Mouse (Mus musculus) midbrain, postnatal 0 days (tissue): ENCODE results near the gene Dock10. TPM values are rescaled to one million over a fixed set of nuclear protein-coding genes. Genes with fewer than 3 reads are reported as not detected.

Experiments used
- ATAC-seq: fragments of 200-750 bp; cut with Nextera tagmentation; 2 replicates; pipeline ENCODE4 v1.8.0; 2017; ENCODE audit warnings: moderate number of reproducible peaks, mild to moderate bottlenecking, moderate TSS enrichment, moderate library complexity; ENCODE audit not compliant: low FRiP score
- DNase-seq: peaks from one replicate; pipeline ENCODE4 v3.0.0-alpha.2; 2015; ENCODE audit warnings: low spot score
- H3K27ac ChIP-seq: fragments of 300-500 bp; sonication (generic); 2 replicates; pipeline ENCODE4 v1.5.1; 2014; ENCODE audit warnings: low read depth, mild to moderate bottlenecking, low read length, mixed read lengths
- H3K27me3 ChIP-seq: fragments of 300-500 bp; sonication (generic); 2 replicates; pipeline ENCODE4 v1.6.1; 2014; ENCODE audit warnings: low read length, control low read depth, mixed read lengths; ENCODE audit not compliant: insufficient read depth
- H3K36me3 ChIP-seq: fragments of 300-500 bp; sonication (generic); 2 replicates; pipeline ENCODE4 v1.6.1; 2014; ENCODE audit warnings: low read length, control low read depth, mixed read lengths; ENCODE audit not compliant: insufficient read depth
- H3K4me1 ChIP-seq: fragments of 300-500 bp; sonication (generic); 2 replicates; pipeline ENCODE4 v1.6.1; 2014; ENCODE audit warnings: mild to moderate bottlenecking, control low read depth, antibody characterized with exemption, low read length, mixed read lengths; ENCODE audit not compliant: insufficient read depth
- H3K4me2 ChIP-seq: fragments of 300-500 bp; sonication (generic); 2 replicates; pipeline ENCODE4 v1.6.1; 2014; ENCODE audit warnings: low read depth, mild to moderate bottlenecking, low read length, mixed read lengths; ENCODE audit not compliant: poor library complexity, severe bottlenecking
- H3K4me3 ChIP-seq: fragments of 300-500 bp; sonication (generic); 2 replicates; pipeline ENCODE4 v1.5.1; 2014; ENCODE audit warnings: low read depth, mild to moderate bottlenecking, low read length, moderate library complexity
- H3K9ac ChIP-seq: fragments of 300-500 bp; sonication (generic); replicated peaks from 2 replicates; pipeline ENCODE4 v1.6.1; 2014; ENCODE audit warnings: mild to moderate bottlenecking, low read length, moderate library complexity, mixed read lengths; ENCODE audit not compliant: poor library complexity, severe bottlenecking
- H3K9me3 ChIP-seq: fragments of 300-500 bp; sonication (generic); 2 replicates; pipeline ENCODE4 v1.6.1; 2016; ENCODE audit warnings: low read length, control low read depth
- CTCF ChIP-seq: IDR thresholded peaks from 2 replicates; pipeline ENCODE4 v1.5.1; 2016; ENCODE audit warnings: antibody characterized with exemption, mild to moderate bottlenecking
- WGBS: fragments of 180-500 bp; shearing (Covaris S2); extraction: QIAGEN DNeasy Blood & Tissue Kit; methylation state at CpG from one replicate; pipeline ENCODE4 v1.1.7; 2014; 5-methylcytosine and 5-hydroxymethylcytosine counted together
- polyA plus RNA-seq: library from polyadenylated mRNA; unstranded; fragments of >200 nt; fragmentation: Nextera tagmentation; extraction: Ambion mirVana; gene quantifications from 2 replicates; pipeline ENCODE4 v1.2.1, GENCODE M21; 2015
- total RNA-seq: library from RNA; depleted of rRNA; stranded (reverse); fragments of >200 nt; gene quantifications from 2 replicates; pipeline ENCODE4 v1.2.3, GENCODE M21; 2014; rRNA removed

Dock10 gene
- total RNA-seq (10.6 and 12.8 TPM in 2 replicates), polyA plus RNA-seq (2.2 and 3.0 TPM in 2 replicates)

GRCm38 (mm10) chr1:80757977-80758797 is at the start of gene Dock10:
TSS of gene Dock10 (minus strand) at chr1:80758527.
- peak; percentile 58 for DNase-seq
- Histone ChIP-seq H3K4me3 (peak within 1 kb of the TSS; percentile 74), H3K9me3 (no peaks in the 10 kb centered on the region), H3K4me2 (peak within 1 kb of the TSS; percentile 94), H3K36me3 (no peaks in the 10 kb centered on the region), H3K4me1 (0 out of 2 replicates have a peak, but pooled peaks cover 4% of the 10 kb centered on the region), H3K27ac (peak within 1 kb of the TSS; percentile 55), H3K27me3 (no peaks in the 10 kb centered on the region), H3K9ac (peak within 1 kb of the TSS; percentile 62)
- TF ChIP-seq CTCF, result no peak
- WGBS, result under 1% methylated on average over 71 of the region's 82 CpGs
- peak; percentile 73 for ATAC-seq

GRCm38 (mm10) chr1:80806835-80807398 is 48.6 kb upstream of the Dock10 start:
- no peaks in the 10 kb centered on the region for H3K4me1 ChIP-seq
- 74% methylated on average over 3 of the region's 3 CpGs for WGBS
- ATAC-seq, result no peak

GRCm38 (mm10) chr1:80802023-80802422 is 43.7 kb upstream of the Dock10 start:
- Histone ChIP-seq H3K9me3 (no peaks in the 10 kb centered on the region), H3K4me1 (no peaks in the 10 kb centered on the region), H3K27ac (no peak overlapping the region), H3K36me3 (no peaks in the 10 kb centered on the region), H3K9ac (no peak overlapping the region), H3K27me3 (no peaks in the 10 kb centered on the region), H3K4me2 (no peak overlapping the region), H3K4me3 (no peak overlapping the region)
- ATAC-seq (no peak), DNase-seq (no peak)
- no peak for TF ChIP-seq CTCF
- WGBS, result 70% methylated on average over 3 of the region's 3 CpGs

More at GRCm38 (mm10) chr1:80806835-80807398, 48.6 kb upstream of the Dock10 start:
- no peaks in the 10 kb centered on the region for H3K36me3 ChIP-seq
- H3K9me3 ChIP-seq, result no peaks in the 10 kb centered on the region
- TF ChIP-seq CTCF, result no peak
- no peak overlapping the region for H3K4me2 ChIP-seq
- H3K27ac ChIP-seq, result no peak overlapping the region
- no peak overlapping the region for H3K4me3 ChIP-seq
- no peaks in the 10 kb centered on the region for H3K27me3 ChIP-seq
- H3K9ac ChIP-seq, result no peak overlapping the region
- no peak for DNase-seq

GRCm38 (mm10) chr1:80785066-80785779 is 26.9 kb upstream of the Dock10 start:
- ATAC-seq, result no peak
- Histone ChIP-seq H3K9me3 (no peaks in the 10 kb centered on the region), H3K4me3 (no peak overlapping the region), H3K4me1 (no peaks in the 10 kb centered on the region), H3K4me2 (no peak overlapping the region), H3K27me3 (no peaks in the 10 kb centered on the region), H3K36me3 (no peaks in the 10 kb centered on the region), H3K27ac (no peak overlapping the region), H3K9ac (no peak overlapping the region)
- 74% methylated on average over 2 of the region's 2 CpGs for WGBS
- TF ChIP-seq CTCF, result no peak
- no peak for DNase-seq

GRCm38 (mm10) chr1:80784155-80784554 is 25.8 kb upstream of the Dock10 start:
- Histone ChIP-seq H3K4me1 (no peaks in the 10 kb centered on the region), H3K4me3 (no peak overlapping the region), H3K9me3 (no peaks in the 10 kb centered on the region), H3K4me2 (no peak overlapping the region), H3K27me3 (no peaks in the 10 kb centered on the region), H3K9ac (no peak overlapping the region), H3K27ac (no peak overlapping the region), H3K36me3 (no peaks in the 10 kb centered on the region)
- DNase-seq (no peak), ATAC-seq (no peak)
- TF ChIP-seq CTCF, result no peak
- WGBS, result 86% methylated on average over 3 of the region's 3 CpGs
